In the genomic region with DNA sequence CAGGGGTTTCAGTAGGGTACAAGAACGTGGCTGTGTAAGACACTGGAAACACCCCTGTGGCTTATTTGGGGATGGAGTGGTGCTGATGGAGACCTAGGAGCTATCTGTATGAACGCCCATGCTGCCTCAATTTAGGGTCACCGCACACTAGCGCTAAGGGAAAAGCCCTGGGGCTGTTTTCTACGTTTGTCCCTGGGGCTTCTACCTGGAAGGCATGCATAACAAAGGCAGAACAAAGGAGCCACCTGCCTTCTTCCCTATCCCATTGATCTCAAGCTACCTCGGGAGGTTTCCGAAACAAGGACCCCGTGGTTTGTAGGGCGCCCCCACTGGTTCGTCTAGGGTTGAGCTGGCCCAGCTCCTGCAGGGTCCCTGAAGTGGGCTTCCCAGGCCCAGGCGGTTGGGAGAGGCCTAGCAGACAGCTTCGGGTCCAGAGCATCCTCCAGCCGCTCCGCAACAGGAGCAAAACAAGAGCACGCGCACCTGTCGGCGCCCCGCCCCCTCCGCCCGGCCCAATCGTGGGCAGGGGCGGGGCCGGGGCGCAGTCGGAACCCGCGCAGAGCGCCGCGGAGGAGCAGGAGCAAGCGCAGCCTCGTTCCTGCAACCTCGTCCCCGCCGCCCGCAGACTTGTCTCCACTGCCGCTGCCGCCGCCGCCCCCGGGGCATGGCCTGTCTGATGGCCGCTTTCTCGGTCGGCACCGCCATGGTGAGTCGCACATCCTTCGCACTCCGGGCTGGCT, we compare ENCODE assay signal across 8 mouse cellular contexts. TPM values are rescaled to one million over a fixed set of nuclear protein-coding genes. Genes with fewer than 3 reads are reported as not detected.
DNase-seq lines count a peak whose midpoint lies in the region; ATAC-seq and TF ChIP-seq lines count a peak whose summit lies in the region.

TSS of gene Abcg1 (plus strand) at position 525 of the 740 bp plus-strand sequence.

- H3K4me2 ChIP-seq in forebrain, embryonic 16.5 days (ENCODE audit: low read length) = peak within 1 kb of the TSS; percentile 77

- 1% methylated on average over 48 of the region's 49 CpGs for WGBS in forebrain, embryonic 16.5 days
- WGBS in midbrain, embryonic 10.5 days = under 1% methylated on average over 49 of the region's 49 CpGs
- WGBS in small intestine, adult 2 months = 6% methylated on average over 49 of the region's 49 CpGs

- intact Hi-C loops in left cerebral cortex, postnatal 4 days (cut with DNase I) = no loop called here

- peak within 1 kb of the TSS; percentile 89 for H3K27ac ChIP-seq in forebrain, embryonic 16.5 days (ENCODE audit: low read length)
- peak within 1 kb of the TSS; percentile 78 for H3K27ac ChIP-seq in midbrain, embryonic 10.5 days (replicated peaks)
- peak within 1 kb of the TSS; percentile 47 for H3K27ac ChIP-seq in small intestine, adult 2 months (ENCODE audit: insufficient read depth, low read depth, low read length)

- H3K4me3 ChIP-seq in forebrain, embryonic 16.5 days (replicated peaks; ENCODE audit: low read length) = peak within 1 kb of the TSS; percentile 82
- peak within 1 kb of the TSS; percentile 67 for H3K4me3 ChIP-seq in midbrain, embryonic 10.5 days
- H3K4me3 ChIP-seq in small intestine, adult 2 months (ENCODE audit: low read depth, low read length) = peak within 1 kb of the TSS; percentile 72

- peaks cover 11% of the 10 kb centered on the region for H3K9me3 ChIP-seq in forebrain, embryonic 16.5 days (ENCODE audit: control insufficient read depth, low read length)
- peaks cover 16% of the 10 kb centered on the region for H3K9me3 ChIP-seq in midbrain, embryonic 10.5 days (replicated peaks)

- peaks cover 20% of the 10 kb centered on the region for H3K4me1 ChIP-seq in forebrain, embryonic 16.5 days (replicated peaks; ENCODE audit: control insufficient read depth, insufficient read depth, low read length)
- peaks cover 52% of the 10 kb centered on the region for H3K4me1 ChIP-seq in midbrain, embryonic 10.5 days
- H3K4me1 ChIP-seq in small intestine, adult 2 months (ENCODE audit: control insufficient read depth, insufficient read depth, insufficient read length, low read length) = peaks cover 4% of the 10 kb centered on the region; the same call in 1 of the 2 replicates

- peak; percentile 14; the same call in 1 of the 2 replicates for TF ChIP-seq CTCF in small intestine, adult 2 months (IDR thresholded peaks at IDR 0.05; ENCODE audit: extremely low read depth, insufficient read length, insufficient replicate concordance, low read depth, low read length)

- no peaks in the 10 kb centered on the region for H3K27me3 ChIP-seq in forebrain, embryonic 16.5 days (replicated peaks; ENCODE audit: control insufficient read depth, insufficient read depth, low read length)
- H3K27me3 ChIP-seq in midbrain, embryonic 10.5 days (ENCODE audit: low read depth, poor library complexity, severe bottlenecking) = peaks cover 59% of the 10 kb centered on the region
- H3K27me3 ChIP-seq in small intestine, adult 2 months (ENCODE audit: control insufficient read depth, insufficient read depth, low read length) = peaks cover 12% of the 10 kb centered on the region

- TF ChIP-seq POLR2A in small intestine, adult 2 months (IDR thresholded peaks at IDR 0.05; ENCODE audit: low read depth, low read length) = no peak

- peak within 1 kb of the TSS; percentile 77 for H3K9ac ChIP-seq in forebrain, embryonic 16.5 days (replicated peaks; ENCODE audit: low read depth, low read length)

- ATAC-seq in forebrain, embryonic 16.5 days = peak; percentile 85
- peak; percentile 57 for ATAC-seq in inflammation-experienced regulatory T-cells, adult 6 months

- no peaks in the 10 kb centered on the region for H3K36me3 ChIP-seq in forebrain, embryonic 16.5 days (ENCODE audit: control insufficient read depth, insufficient read depth)
- H3K36me3 ChIP-seq in midbrain, embryonic 10.5 days = no peaks in the 10 kb centered on the region
- H3K36me3 ChIP-seq in small intestine, adult 2 months (ENCODE audit: control insufficient read depth, insufficient read depth, low read length) = no peaks in the 10 kb centered on the region

- peak; percentile 24 for DNase-seq in gastrocnemius, postnatal 10 days
- no peak for DNase-seq in gastrocnemius, postnatal 4 days (ENCODE audit: low spot score in 2 of 2)
- peak; percentile 85 for DNase-seq in cerebellum, adult 11-12 months
- DNase-seq in left cerebral cortex, postnatal 4 days = peak; percentile 78
- peak; percentile 64 for DNase-seq in midbrain, embryonic 10.5 days (ENCODE audit: low spot score)

RNA-seq across cellular contexts. Expression of gene Abcg1, which starts in this region (rescaled TPM):
- total RNA-seq in gastrocnemius, postnatal 10 days (2021) = 1 to 10 TPM; 4.0 to 4.8 TPM
- total RNA-seq in gastrocnemius, postnatal 4 days (2021) = 1 to 10 TPM; 5.9 to 6.8 TPM
- 19.3 and 20.4 TPM in 2 replicates for polyA plus RNA-seq in forebrain, embryonic 16.5 days (2015; fragmentation: Nextera tagmentation; extraction: Ambion mirVana)
- 100 to 1,000 TPM in 1 of 3 experiments, 10 to 100 TPM in 2; 67.1 to 113 (median 95.6) TPM for polyA plus RNA-seq in inflammation-experienced regulatory T-cells, adult 6 months (2017; shearing (Covaris generic))
- 10 to 100 TPM; 18.5 to 20.0 TPM for total RNA-seq in left cerebral cortex, postnatal 4 days (2021)
- polyA plus RNA-seq in midbrain, embryonic 10.5 days (2016; fragmentation: Nextera tagmentation; extraction: Ambion mirVana) = 5.8 and 9.0 TPM in 2 replicates
- polyA plus RNA-seq in small intestine, adult 2 months (2012; rRNA removed) = 1.6 and 2.5 TPM in 2 replicates

Comparison
In these comparisons a context has a peak if more than half of its experiments do, and no peak if none do; other contexts are left out.
1. DNase-seq: peak in gastrocnemius, postnatal 10 days (single experiment), cerebellum, adult 11-12 months (single experiment), left cerebral cortex, postnatal 4 days (single experiment) and midbrain, embryonic 10.5 days (single experiment); none in gastrocnemius, postnatal 4 days (0 of 2).
2. Peak in every context shown above with its lines, with median percentiles within 50 percentile points of each other: H3K27ac ChIP-seq and H3K4me3 ChIP-seq.